Mouse (Mus musculus) heart, embryonic 11.5 days (tissue): ENCODE measurements around the gene Mpp2. TPM values are rescaled to one million over a fixed set of nuclear protein-coding genes. Genes with fewer than 3 reads are reported as not detected.

ENCODE experiments used
- ATAC-seq: fragments of 200-750 bp; cut with Nextera tagmentation; replicated peaks from 2 replicates; pipeline ENCODE4 v1.8.0; 2017; ENCODE audit warnings: moderate library complexity; ENCODE audit not compliant: insufficient number of reproducible peaks, low FRiP score, low TSS enrichment
- H3K27ac ChIP-seq: fragments of 300-500 bp; sonication (generic); 2 replicates; pipeline ENCODE4 v1.5.1; 2014; ENCODE audit warnings: mild to moderate bottlenecking, low read depth, low read length
- H3K27me3 ChIP-seq: fragments of 300-500 bp; sonication (generic); 2 replicates; pipeline ENCODE4 v1.6.1; 2014; ENCODE audit warnings: mild to moderate bottlenecking, low read length, mixed read lengths; ENCODE audit not compliant: control insufficient read depth, insufficient read depth
- H3K36me3 ChIP-seq: fragments of 300-500 bp; sonication (generic); 2 replicates; pipeline ENCODE4 v1.6.1; 2014; ENCODE audit warnings: mild to moderate bottlenecking, low read length, moderate library complexity, mixed read lengths; ENCODE audit not compliant: control insufficient read depth, insufficient read depth
- H3K4me1 ChIP-seq: fragments of 300-500 bp; sonication (generic); 2 replicates; pipeline ENCODE4 v1.6.1; 2014; ENCODE audit warnings: low read length; ENCODE audit not compliant: control insufficient read depth, insufficient read depth
- H3K4me2 ChIP-seq: fragments of 300-500 bp; sonication (generic); 2 replicates; pipeline ENCODE4 v1.6.1; 2014; ENCODE audit warnings: mild to moderate bottlenecking, moderate library complexity
- H3K4me3 ChIP-seq: fragments of 300-500 bp; sonication (generic); 2 replicates; pipeline ENCODE4 v1.5.1; 2014; ENCODE audit warnings: low read depth, low read length
- H3K9ac ChIP-seq: fragments of 300-500 bp; sonication (generic); 2 replicates; pipeline ENCODE4 v1.6.1; 2014; ENCODE audit warnings: mild to moderate bottlenecking, low read depth, low read length, moderate library complexity
- H3K9me3 ChIP-seq: fragments of 300-500 bp; sonication (generic); replicated peaks from 2 replicates; pipeline ENCODE4 v1.6.1; 2016; ENCODE audit warnings: low read length; ENCODE audit not compliant: control insufficient read depth
- WGBS: fragments of 180-500 bp; shearing (Covaris S2); extraction: QIAGEN DNeasy Blood & Tissue Kit; methylation state at CpG from one replicate; pipeline ENCODE4 v1.1.7; 2014; ENCODE audit not compliant: insufficient replicate concordance; 5-methylcytosine and 5-hydroxymethylcytosine counted together
- polyA plus RNA-seq: library from polyadenylated mRNA; unstranded; fragments of >200 nt; fragmentation: Nextera tagmentation; extraction: Ambion mirVana; gene quantifications from 2 replicates; pipeline ENCODE4 v1.2.1, GENCODE M21; 2014

Gene Mpp2
- polyA plus RNA-seq, result 9.7 and 11.4 TPM in 2 replicates

- peak within 1 kb of the TSS; percentile 80 for H3K4me3 ChIP-seq
- H3K36me3 ChIP-seq, result peaks cover 4% of the 10 kb centered on the region; the same call in 1 of the 2 replicates
- H3K27me3 ChIP-seq, result no peaks in the 10 kb centered on the region
- peak within 1 kb of the TSS; percentile 89 for H3K27ac ChIP-seq
- under 1% methylated on average over 49 of the region's 49 CpGs for WGBS
- peak within 1 kb of the TSS; percentile 80 for H3K9ac ChIP-seq
- H3K4me1 ChIP-seq, result peaks cover 9% of the 10 kb centered on the region
- H3K4me2 ChIP-seq, result peak within 1 kb of the TSS; percentile 91
- no peaks in the 10 kb centered on the region; the same call in none of the 2 replicates for H3K9me3 ChIP-seq
- peak; percentile 76 for ATAC-seq
Measured at GRCm38 (mm10) chr11:102087931-102088898, at the start of gene Mpp2. Gene Mpp2 (minus strand): TSS chr11:102088515.

- no peaks in the 10 kb centered on the region for H3K9me3 ChIP-seq
- H3K4me3 ChIP-seq, result peak overlapping the region; percentile 20
- no peak overlapping the region for H3K9ac ChIP-seq
- H3K4me1 ChIP-seq, result no peaks in the 10 kb centered on the region
- 44% methylated on average over 13 of the region's 13 CpGs for WGBS
- H3K36me3 ChIP-seq, result no peaks in the 10 kb centered on the region
- no peak overlapping the region for H3K27ac ChIP-seq
- H3K4me2 ChIP-seq, result peak overlapping the region; percentile 61
- peaks cover 14% of the 10 kb centered on the region for H3K27me3 ChIP-seq
- no peak for ATAC-seq
Measured at GRCm38 (mm10) chr11:102137625-102138446, 49.5 kb upstream of the Mpp2 start.

GRCm38 (mm10) chr11:102134516-102134915 is 46.2 kb upstream of the Mpp2 start:
- Histone ChIP-seq H3K27me3 (peaks cover 9% of the 10 kb centered on the region), H3K4me1 (peaks cover 3% of the 10 kb centered on the region; the same call in 1 of the 2 replicates), H3K9me3 (no peaks in the 10 kb centered on the region), H3K9ac (no peak overlapping the region), H3K4me3 (no peak overlapping the region), H3K27ac (no peak overlapping the region), H3K4me2 (no peak overlapping the region), H3K36me3 (no peaks in the 10 kb centered on the region)
- ATAC-seq, result no peak
- WGBS, result 34% methylated on average over 4 of the region's 4 CpGs

GRCm38 (mm10) chr11:102117386-102117785 is 29.1 kb upstream of the Mpp2 start:
- no peak for ATAC-seq
- Histone ChIP-seq H3K27me3 (no peaks in the 10 kb centered on the region), H3K4me1 (no peaks in the 10 kb centered on the region), H3K36me3 (no peaks in the 10 kb centered on the region), H3K27ac (no peak overlapping the region), H3K9me3 (no peaks in the 10 kb centered on the region), H3K4me2 (no peak overlapping the region), H3K4me3 (no peak overlapping the region), H3K9ac (no peak overlapping the region)
- 69% methylated on average over 6 of the region's 6 CpGs for WGBS

- H3K4me2 ChIP-seq, result no peak overlapping the region
- H3K9me3 ChIP-seq, result no peaks in the 10 kb centered on the region
- no peak for ATAC-seq
- no peak overlapping the region for H3K27ac ChIP-seq
- no peak overlapping the region for H3K9ac ChIP-seq
- no peaks in the 10 kb centered on the region for H3K27me3 ChIP-seq
- H3K36me3 ChIP-seq, result no peaks in the 10 kb centered on the region
- no peaks in the 10 kb centered on the region for H3K4me1 ChIP-seq
- H3K4me3 ChIP-seq, result no peak overlapping the region
- WGBS, result 47% methylated on average over 8 of the region's 8 CpGs
Measured at GRCm38 (mm10) chr11:102116241-102116640, 27.9 kb upstream of the Mpp2 start.

- Histone ChIP-seq H3K27ac (no peak overlapping the region), H3K4me2 (no peak overlapping the region), H3K9ac (no peak overlapping the region), H3K4me1 (peaks cover 7% of the 10 kb centered on the region), H3K9me3 (no peaks in the 10 kb centered on the region), H3K27me3 (peaks cover 30% of the 10 kb centered on the region), H3K4me3 (no peak overlapping the region), H3K36me3 (no peaks in the 10 kb centered on the region)
- 44% methylated on average over 5 of the region's 5 CpGs for WGBS
- no peak for ATAC-seq
Measured at GRCm38 (mm10) chr11:102111576-102111975, 23.3 kb upstream of the Mpp2 start.

GRCm38 (mm10) chr11:102107732-102108131 is 19.4 kb upstream of the Mpp2 start, which contains the start of gene Pyy:
Gene Pyy (minus strand): TSS chr11:102107832.
- Histone ChIP-seq H3K9ac (no peak within 1 kb of the TSS), H3K36me3 (no peaks in the 10 kb centered on the region), H3K4me2 (peak within 1 kb of the TSS; percentile 39), H3K9me3 (no peaks in the 10 kb centered on the region), H3K4me3 (0 out of 2 replicates have a peak within 1 kb of the TSS, but pooled peaks have one; percentile 8), H3K27ac (no peak within 1 kb of the TSS), H3K27me3 (peaks cover 59% of the 10 kb centered on the region), H3K4me1 (peaks cover 7% of the 10 kb centered on the region)
- 17% methylated on average over 9 of the region's 9 CpGs for WGBS
- ATAC-seq, result no peak

GRCm38 (mm10) chr11:102106911-102107310 is 18.6 kb upstream of the Mpp2 start:
- Histone ChIP-seq H3K9me3 (no peaks in the 10 kb centered on the region), H3K4me2 (peak overlapping the region; percentile 39), H3K27ac (no peak overlapping the region), H3K4me3 (0 out of 2 replicates have a peak overlapping the region, but pooled peaks have one; percentile 8), H3K9ac (no peak overlapping the region), H3K27me3 (peaks cover 59% of the 10 kb centered on the region), H3K4me1 (peaks cover 7% of the 10 kb centered on the region), H3K36me3 (no peaks in the 10 kb centered on the region)
- 1% methylated on average over 21 of the region's 21 CpGs for WGBS
- no peak for ATAC-seq
